Mouse (Mus musculus): ENCODE measurements around the gene Man2b1. TPM values are rescaled to one million over a fixed set of nuclear protein-coding genes. Genes with fewer than 3 reads are reported as not detected.
"Not testable (repeated sequence)": the region's sequence is repeated elsewhere in the genome, so short reads cannot be mapped to it uniquely, and the experiment has no call there.

The Man2b1 gene
- polyA plus RNA-seq, 1 experiment from 2014 or later, result 68.4 TPM

- DNase-seq (ENCODE audit: low spot score), result no peak
These were observed 9.9 kb upstream of the Man2b1 start for GRCm38 (mm10) chr8:85073041-85073612.

GRCm38 (mm10) chr8:85074167-85074566, 8.9 kb upstream of the Man2b1 start:
- DNase-seq (ENCODE audit: low spot score), result no peak

GRCm38 (mm10) chr8:85074617-85075016, 8.5 kb upstream of the Man2b1 start:
- DNase-seq (ENCODE audit: low spot score), result no peak

DNA sequence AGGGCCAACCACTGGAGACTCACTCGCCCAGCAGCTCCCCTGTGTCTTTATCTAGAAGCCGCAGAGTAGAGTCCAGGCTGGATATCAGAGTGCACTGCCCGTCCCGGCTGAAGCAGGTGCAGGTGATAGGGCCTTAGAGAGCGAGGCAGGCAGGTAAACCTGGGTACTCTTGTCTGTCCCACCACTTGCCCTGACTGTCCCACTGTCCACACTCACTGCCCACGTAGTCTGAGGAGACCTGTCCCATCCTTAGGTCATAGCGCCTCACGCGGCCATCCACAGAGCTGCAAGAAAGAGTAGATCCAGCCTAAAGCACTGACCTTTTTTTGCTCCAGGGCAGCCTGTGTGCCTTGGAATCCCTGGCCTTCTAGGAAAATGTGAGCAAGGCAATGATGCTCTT, 7.1 kb upstream of the Man2b1 start:
- DNase-seq (ENCODE audit: low spot score), result no peak

- DNase-seq (ENCODE audit: low spot score), result peak; percentile 88
These were observed 6.1 kb upstream of the Man2b1 start for GRCm38 (mm10) chr8:85076993-85077392.

GRCm38 (mm10) chr8:85080214-85080531, 2.9 kb upstream of the Man2b1 start:
- no peak for DNase-seq (ENCODE audit: low spot score)

- DNase-seq (ENCODE audit: low spot score), result peak; percentile 81
These were observed 2.4 kb upstream of the Man2b1 start, which contains the start of gene Wdr83os for GRCm38 (mm10) chr8:85080532-85081215. Wdr83os (plus strand) TSS chr8:85080740.

DNA sequence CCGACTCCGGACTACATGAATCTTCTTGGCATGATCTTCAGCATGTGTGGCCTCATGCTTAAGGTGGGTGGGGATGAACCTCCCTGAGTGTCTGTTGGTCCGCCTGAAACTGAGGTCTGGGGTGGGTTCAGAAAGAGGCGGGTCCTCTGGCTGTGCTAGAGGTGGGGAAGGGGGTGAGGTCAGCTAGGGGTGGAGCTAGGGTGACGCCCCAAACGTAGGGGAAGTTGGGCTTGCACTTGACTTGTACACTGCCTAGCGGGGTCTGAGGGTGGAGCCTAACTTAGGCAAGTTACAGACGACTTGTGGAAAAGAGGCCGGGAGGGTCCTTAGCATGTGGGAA, 1.9 kb upstream of the Man2b1 start, which contains the start of gene Wdr83:
Gene Wdr83, minus strand, starts transcription at position 91 of the 340 bp plus-strand sequence.
- DNase-seq (ENCODE audit: low spot score), result peak; percentile 78

GRCm38 (mm10) chr8:85082169-85082568, 901 bp upstream of the Man2b1 start:
- DNase-seq (ENCODE audit: low spot score), result not testable (repeated sequence)

DNA sequence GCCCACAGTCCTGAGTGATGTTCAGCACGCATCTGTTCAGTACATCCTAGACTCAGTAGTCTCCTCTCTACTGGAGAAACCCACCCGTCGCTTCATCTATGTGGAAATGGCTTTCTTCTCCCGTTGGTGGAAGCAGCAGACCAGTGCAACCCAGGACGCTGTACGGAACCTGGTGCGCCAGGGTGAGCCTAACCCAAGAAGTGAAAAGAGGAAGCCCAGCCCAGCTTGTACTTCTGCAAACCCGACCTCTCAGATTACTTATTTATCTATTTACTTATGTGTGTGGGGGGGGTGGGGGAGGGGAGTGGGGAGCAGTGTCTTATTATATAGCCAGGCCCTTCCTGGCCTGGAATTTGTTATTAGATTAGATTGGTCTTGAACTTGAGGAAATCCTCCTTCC, 1.6 kb downstream of the Man2b1 start:
- DNase-seq (ENCODE audit: low spot score), result no peak

- DNase-seq (ENCODE audit: low spot score), result no peak
These were observed 3.2 kb downstream of the Man2b1 start for GRCm38 (mm10) chr8:85086238-85086637.

GRCm38 (mm10) chr8:85088771-85089170, 5.7 kb downstream of the Man2b1 start:
- no peak for DNase-seq (ENCODE audit: low spot score)

GRCm38 (mm10) chr8:85090856-85091255, 7.8 kb downstream of the Man2b1 start:
- no peak for DNase-seq (ENCODE audit: low spot score)

GRCm38 (mm10) chr8:85091526-85092090, 8.5 kb downstream of the Man2b1 start:
- no peak for DNase-seq (ENCODE audit: low spot score)

GRCm38 (mm10) chr8:85095051-85095450, 12.0 kb downstream of the Man2b1 start:
- no peak for DNase-seq (ENCODE audit: low spot score)

GRCm38 (mm10) chr8:85095566-85095965, 12.5 kb downstream of the Man2b1 start:
- no peak for DNase-seq (ENCODE audit: low spot score)

DNA sequence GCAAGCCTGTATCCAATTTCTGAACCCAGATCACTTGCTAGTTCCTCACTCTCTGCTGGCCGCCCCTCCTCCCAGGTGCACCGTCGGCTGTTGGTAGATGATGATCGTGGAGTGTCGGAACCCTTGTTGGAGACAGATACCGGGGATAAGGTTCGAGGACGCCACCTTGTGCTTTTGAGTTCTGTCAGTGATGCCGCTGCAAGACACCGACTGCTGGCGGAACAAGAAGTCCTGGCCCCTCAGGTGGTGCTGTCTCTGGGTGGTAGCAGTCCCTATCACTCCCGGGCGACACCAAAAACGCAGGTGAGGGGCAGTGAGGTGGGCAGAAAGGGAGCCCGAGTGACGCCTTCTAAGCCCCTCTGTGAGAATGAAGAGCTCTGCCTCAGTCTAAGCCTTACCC, 13.1 kb downstream of the Man2b1 start:
- no peak for DNase-seq (ENCODE audit: low spot score)

DNA sequence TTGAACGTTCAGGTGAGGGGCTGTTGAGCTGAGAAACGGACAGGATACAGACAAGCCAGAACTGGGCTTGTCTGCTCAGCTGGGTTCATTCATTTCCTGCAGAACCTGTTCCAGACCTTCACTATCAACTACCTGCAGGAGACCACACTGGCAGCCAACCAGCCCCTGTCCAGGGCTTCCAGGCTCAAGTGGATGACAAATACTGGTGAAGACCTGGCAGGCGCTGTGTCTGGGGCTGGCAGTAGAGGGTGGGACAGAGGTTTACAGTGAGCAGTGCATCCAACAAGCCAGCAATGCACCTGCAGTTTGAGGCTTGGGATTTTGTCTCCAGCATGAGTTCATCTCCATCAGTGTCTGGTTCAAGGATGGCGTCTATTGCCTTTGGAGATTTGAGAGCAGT, 13.8 kb downstream of the Man2b1 start:
- no peak for DNase-seq (ENCODE audit: low spot score)

DNA sequence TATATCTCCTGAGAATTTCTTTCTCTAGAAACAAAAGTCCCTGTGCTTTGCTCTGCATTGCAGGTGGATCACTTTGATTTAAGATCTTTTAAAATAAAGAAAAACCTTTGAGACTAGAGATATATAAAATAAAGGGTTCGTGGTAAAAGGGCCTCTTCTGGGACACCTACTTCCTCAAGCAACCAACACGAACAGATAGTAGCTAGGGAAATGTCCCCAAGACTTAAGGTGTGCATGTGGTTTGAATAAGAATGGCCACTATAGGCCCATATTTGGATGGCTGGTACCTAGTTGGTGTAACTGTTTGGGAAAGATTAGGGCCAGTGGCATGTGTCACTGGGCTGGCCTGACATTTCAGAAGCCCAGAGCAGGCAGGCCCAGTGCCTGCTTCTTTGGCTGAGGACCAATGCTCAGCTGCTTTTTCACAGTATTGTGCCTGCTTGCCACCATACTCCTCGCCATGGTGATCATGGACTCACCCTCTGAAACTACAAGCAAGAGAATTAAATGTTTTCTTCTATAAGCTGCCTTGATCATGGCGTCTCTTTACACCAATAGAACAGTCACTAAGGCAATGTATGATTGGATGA, 17.1 kb downstream of the Man2b1 start:
- no peak for DNase-seq (ENCODE audit: low spot score)

DNA sequence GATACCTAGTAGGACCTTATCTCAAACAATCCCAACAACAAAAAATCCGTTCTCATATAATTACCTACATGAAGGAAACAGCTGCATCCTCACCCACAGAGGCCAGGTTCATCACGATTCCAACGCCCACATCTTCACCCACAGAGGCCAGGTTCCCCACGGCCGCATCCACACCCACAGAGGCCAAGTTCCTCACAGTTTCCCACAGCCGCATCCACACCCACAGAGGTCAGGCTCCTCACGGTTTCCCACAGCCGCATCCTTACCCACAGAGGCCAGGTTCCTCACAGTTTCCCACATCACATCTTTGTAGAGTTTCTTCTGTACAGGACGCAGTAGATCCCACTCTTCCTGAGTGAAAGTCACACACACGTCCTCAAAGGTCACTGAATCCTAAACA, 30.2 kb downstream of the Man2b1 start:
- no peak for DNase-seq (ENCODE audit: low spot score)

GRCm38 (mm10) chr8:85115501-85115900, 32.4 kb downstream of the Man2b1 start:
- DNase-seq (ENCODE audit: low spot score), result no peak

- DNase-seq (ENCODE audit: low spot score), result no peak
These were observed 33.9 kb downstream of the Man2b1 start for GRCm38 (mm10) chr8:85116984-85117383.
